Mouse (Mus musculus): Measurements from ENCODE around the gene Cav2.

Cav2 gene

DNA sequence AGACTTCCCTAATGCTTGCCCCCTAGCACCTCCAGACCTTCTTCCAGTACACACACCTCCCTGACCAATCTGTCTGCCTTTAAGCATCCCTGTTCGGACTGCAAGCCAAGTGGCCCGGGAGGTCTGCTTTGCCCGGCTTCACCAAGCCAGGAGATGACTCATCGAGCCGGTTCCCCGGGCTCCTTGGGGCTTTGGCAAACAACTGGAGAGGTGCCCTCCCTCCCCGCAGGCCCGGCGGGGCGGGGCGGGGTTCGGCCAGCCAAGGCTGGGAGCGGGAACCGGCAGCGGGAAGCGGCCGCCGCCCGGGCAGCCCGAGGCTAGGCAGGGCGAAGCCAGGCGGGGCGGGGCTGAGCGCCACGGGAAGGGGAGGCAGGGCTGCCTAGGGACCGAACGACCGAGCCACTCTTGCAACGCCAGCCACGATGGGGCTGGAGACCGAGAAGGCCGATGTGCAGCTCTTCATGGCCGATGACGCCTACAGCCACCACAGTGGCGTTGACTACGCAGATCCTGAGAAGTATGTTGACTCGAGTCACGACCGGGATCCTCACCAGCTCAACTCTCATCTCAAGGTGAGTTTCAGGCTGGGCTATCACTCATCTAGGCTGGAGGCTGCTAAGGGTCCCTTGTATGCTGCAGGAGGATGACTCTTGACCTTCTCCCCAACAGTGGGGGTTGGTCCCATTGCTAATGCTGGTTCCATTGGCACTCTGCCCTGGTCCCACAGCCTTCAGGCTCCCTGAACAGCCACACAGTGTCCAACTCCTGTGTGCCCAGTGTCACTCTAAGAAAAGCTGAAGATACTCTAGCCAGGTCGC, at the start of gene Cav2:
Cav2 (plus strand) TSS at position 247 of the 818 bp plus-strand sequence.
- peak; percentile 94 for DNase-seq (ENCODE audit: low spot score)

DNA sequence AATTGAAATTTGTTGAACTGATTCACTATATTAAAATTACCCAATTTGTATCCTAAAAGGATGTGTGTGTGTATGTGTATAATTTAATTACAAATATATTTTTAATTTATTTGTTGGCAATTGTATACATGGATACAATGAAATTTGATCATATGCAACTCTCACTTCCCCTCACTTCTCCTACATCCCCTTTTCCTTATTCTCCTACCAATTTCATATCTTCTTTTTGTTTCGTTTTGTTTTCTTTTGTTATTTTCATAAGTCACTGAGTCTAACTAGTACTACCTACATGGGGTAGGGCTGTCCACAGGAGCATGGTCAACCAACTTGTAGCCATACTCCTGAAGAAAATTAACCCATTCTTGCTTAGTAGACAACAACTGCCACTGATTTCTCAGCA, 41.3 kb upstream of the Cav2 start:
- DNase-seq (ENCODE audit: low spot score): no peak

DNA sequence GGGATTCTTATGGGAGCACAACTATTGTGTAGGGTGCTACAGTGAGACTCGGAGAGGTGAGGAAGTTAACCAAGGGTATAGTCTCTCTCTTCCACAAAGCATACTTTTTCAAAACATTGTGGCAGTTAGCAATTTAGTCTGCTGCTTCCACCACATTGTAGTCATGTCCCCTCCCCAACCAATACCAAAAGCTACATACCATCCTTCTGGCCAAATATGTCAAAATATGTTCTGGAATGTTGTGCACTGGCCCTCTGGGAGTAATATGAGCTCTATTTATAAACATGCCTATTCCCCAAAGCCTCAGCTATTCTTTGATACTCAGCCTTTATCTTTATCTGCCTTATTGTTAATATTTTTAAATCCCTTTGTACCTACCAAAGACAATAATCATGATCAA, 40.0 kb upstream of the Cav2 start:
- DNase-seq (ENCODE audit: low spot score): no peak

DNA sequence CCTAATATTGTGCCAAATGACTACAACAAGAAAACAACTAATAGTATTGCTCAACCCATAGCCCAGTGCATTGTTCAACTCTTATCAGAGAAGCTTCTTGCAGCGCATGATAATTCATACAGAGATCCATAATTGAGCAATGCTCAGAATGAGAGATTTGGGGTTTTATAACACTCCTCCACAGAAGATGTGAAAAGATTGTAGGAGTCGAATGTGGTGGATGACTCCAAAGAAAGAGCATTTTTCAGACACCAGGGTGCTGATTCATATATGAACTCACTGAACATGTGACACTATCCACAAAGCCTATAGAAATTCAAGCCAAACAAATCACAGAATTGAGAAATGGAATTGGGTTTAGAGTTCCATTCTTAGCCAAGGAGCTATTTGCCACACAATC, 34.0 kb upstream of the Cav2 start:
- no peak for DNase-seq (ENCODE audit: low spot score)

DNA sequence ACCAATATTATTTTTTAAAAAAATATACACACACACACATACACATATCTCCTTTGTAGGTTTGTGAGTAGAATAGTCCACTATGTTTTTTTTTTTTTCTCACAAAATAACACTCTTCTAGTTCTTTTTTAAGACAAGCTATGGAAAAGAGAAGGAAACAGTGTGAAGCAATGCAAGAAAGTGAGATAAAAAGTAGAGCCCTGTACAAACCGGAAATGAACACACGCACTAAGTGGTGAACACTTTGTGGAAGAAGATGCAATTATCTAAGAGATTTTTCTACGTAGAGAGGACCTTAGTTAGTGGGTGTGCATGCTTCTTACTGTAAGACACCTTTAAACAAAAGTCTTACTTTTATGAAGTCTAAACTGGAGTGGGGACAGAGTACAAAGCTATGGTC, 33.3 kb upstream of the Cav2 start:
- DNase-seq (ENCODE audit: low spot score): no peak

DNA sequence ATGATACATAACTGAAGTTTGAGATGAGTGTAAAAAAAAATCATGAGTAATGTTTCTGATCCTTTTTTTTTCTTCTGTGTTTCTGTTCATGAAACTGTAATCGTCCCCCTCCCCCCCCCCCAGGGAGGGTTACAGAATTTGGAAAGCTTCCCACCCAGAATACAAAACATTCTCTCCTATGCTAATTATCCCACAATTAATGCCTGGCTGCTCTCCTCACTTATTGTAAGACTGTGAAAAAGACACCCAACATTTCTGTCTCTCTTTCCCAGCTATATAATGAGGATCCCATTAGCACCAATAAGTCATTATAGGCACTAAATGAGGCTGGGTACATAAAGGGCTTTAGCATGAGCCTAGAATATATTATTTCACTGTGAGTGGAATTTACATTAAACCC, 32.7 kb upstream of the Cav2 start:
- no peak for DNase-seq (ENCODE audit: low spot score)

DNA sequence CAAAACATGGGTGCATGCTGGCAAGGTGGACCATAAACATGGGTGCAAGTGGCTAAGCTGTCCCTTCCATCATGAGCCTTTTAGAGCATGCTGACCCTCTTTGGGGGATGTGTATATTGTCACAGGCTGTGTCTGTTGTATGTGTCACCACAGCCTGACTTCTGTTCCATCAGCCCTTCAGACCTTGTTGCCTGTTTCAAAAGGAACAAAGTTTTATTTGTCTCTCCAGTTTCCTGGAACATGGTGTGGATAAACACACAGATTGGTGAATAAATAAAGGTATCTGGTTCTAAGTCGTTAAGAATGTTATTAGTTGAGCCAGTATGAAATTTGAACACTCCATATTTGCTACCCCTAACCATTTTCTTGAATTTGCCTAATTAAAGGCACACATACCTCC, 29.0 kb upstream of the Cav2 start:
- DNase-seq (ENCODE audit: low spot score): no peak

DNA sequence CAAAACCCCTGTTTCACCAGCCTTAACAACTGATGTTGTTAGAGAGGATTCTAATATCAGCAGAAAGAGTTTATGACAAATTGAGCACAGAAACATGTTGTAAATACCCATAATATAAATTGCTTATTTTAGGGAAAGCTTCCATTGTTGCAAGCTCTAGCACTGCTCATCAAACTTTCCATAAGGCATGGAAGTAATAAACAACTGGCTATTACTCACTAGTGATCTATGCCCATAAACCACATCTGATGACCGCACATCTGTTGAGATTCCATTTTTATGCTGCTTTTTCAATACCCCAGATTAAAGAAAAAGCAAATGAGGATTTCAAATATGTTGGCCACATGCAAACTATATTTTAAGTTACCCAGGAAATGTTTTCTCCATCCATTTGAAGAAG, 22.8 kb upstream of the Cav2 start:
- no peak for DNase-seq (ENCODE audit: low spot score)

DNA sequence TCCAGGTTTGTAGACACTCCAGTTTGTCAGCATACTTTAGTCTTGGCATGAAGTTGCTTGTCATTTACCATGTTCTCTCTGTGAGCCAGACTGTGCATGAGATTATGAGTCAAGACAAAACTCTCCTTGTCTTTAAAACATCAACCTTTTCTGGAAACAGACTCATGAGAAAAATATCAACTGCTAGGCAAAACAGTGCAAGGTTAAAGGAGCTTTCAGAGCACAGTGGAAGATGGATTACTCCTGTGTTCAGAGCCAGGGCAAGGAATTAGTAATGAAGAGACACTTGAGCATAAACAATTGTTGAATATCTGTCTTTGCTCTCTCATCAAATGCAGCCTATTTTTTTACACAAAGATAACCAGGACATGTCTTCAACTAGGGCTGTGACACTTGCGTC, 22.1 kb upstream of the Cav2 start:
- no peak for DNase-seq (ENCODE audit: low spot score)

DNA sequence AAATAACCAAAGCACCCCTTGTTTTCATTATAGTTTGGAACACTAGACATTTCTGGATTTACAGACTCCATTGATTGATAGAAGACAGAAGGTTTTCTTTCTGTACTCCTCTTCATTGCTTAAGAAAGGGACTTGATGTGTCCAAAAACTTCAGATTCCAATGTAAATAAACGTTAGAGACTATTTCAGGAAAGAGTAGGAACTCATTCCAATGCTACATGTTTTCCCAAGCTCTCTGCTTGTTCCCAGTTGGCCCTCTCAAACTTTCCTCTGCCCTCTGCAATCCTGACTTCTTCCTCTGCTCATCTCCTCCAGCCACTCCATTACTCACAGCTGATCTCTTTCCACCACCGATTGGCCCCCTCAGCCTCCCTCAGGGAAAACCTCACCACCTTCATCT, 18.2 kb upstream of the Cav2 start:
- DNase-seq (ENCODE audit: low spot score): no peak

DNA sequence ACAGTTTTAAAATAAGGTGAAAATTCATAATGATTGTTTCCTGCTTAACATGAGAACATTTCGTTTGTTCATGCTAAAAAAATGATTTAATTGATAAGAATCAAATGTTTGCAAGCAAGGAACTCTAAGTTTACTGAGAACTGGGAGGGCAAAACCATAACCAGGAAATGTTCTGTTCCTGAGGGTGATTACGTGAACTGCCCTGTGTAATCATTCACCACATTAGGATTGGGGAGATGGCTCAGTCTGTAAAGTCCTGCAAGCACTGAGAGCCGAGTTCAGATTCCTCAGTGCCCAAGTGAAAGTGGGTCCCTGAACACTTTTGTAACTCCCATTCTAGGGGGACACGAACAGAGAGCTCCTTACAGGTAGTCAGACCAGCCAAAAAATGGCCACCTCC, 15.9 kb upstream of the Cav2 start:
- DNase-seq (ENCODE audit: low spot score): peak; percentile 6

DNA sequence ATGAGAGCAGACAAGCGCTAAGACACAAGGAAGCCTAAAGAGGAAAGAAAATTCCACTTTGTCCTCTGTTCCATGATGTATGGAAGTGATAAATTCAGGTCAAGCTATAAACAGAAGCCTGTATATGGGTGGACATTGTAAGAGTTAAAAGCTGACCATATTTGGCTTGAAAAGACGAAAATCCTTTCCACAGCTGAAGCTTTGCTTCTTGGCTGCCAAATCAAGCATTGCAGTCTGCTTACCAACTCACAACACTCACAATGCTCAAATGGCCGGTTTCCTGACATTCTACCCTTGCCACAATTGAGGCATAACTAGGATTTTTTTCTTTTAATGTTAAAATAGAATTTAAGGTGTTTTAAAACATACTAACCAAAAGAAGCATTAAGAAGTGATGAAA, 14.5 kb upstream of the Cav2 start:
- DNase-seq (ENCODE audit: low spot score): no peak

DNA sequence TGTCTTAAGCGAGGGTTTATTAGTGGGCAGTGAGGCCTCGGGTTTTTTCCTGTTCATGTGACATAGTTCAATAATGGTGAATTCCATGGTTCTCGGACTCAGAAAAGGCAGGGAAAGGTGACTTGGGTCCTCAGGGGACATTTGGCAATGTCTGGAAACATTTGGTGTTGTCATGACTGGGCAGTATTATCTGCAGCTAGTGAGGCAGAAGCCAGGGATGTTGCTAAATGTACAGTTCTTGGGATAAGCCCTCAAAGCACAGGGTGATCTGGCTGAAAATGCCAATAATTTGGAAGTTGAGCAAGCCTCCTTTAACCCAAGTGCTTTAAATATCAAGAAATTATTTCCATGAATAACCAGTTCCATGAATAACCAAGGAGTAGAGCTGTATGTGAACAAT, 2.6 kb upstream of the Cav2 start:
- DNase-seq (ENCODE audit: low spot score): no peak

DNA sequence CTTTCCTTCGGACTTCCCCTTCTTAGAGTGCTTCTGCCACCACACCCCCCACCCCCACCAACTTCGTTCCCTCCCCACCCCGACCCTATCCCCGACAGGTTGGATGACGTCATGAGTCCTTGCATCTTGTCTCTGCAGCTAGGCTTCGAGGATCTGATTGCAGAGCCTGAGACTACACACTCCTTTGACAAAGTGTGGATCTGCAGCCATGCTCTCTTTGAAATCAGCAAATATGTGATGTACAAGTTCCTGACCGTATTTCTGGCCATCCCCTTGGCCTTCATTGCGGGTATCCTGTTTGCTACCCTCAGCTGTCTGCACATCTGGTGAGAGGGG, 740 bp downstream of the Cav2 start:
- no peak for DNase-seq (ENCODE audit: low spot score)

DNA sequence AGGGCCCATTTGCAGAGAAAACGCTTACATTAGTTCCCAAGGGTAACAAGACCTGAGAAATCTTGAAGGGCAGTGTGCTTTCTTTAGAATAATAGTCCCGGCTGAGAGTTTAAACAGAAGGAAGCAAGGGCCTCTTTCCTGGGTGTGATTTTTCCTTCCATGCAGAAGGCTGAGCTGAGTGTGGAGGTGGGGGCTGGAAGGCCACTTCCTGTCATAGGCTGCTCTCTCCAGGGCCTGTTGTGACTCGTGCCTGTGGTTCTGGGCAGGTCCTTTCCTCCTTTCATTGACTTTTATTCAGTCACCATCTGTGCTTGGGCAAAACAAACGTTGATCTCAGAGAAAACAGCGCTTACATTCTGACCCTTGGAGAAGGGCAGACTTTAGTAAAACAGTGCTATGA, 1.2 kb downstream of the Cav2 start:
- DNase-seq (ENCODE audit: low spot score): peak; percentile 72

DNA sequence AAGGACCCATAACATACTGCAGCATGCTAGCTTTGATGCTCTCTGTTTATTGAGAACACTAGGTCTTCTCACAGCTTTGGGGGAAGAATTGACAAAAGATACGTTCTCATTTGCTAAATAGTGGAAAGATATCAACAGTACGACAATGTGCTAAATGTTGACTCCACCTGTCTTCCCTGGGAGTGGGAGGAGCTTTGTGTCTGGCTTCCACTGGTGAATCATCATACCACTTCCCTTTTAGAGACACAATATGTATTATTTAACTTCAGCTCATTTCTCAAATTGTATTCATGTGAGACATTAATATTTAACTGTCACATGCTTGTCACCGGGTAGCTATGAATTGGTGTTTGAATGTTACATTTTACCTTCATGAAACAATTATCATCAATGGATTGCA, 2.8 kb downstream of the Cav2 start:
- DNase-seq (ENCODE audit: low spot score): no peak

DNA sequence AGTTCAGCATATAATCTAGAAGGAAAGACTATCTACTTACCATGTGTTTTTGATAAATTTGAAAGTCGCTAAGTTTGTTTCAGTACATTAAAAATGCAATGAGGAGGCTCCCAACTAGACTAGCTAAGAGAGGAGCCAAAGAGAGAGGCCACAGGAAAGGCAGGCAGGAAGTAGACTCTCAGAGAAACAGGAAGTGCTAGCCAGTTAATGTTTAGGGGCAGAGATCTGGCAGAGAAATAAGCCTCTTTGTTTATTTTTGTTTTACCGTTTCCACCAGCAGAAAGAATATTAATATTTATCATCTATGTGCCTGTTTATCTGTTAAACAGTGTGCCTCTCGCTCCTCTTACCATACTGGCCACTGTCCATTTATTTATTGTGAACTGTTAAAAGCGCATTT, 5.4 kb downstream of the Cav2 start:
- no peak for DNase-seq (ENCODE audit: low spot score)

DNA sequence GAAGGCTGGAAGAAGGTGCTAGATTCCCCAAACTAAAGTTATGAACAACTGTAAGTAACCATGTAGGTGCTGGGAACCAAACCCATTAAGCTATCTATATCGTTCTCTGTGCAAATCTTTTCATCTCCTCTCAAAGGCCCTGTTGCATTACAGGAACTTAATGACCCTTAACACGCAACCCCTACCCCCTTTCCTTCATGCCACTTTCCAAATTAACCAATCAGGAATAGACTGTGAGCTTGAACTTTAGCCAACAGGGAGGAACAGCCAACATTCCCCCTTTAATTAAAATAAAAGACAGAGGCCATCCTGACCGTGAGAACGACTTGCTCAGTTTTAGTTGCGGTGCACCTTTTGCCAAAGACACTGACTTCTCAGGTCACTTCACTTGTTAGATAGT, 14.1 kb downstream of the Cav2 start:
- no peak for DNase-seq (ENCODE audit: low spot score)

DNA sequence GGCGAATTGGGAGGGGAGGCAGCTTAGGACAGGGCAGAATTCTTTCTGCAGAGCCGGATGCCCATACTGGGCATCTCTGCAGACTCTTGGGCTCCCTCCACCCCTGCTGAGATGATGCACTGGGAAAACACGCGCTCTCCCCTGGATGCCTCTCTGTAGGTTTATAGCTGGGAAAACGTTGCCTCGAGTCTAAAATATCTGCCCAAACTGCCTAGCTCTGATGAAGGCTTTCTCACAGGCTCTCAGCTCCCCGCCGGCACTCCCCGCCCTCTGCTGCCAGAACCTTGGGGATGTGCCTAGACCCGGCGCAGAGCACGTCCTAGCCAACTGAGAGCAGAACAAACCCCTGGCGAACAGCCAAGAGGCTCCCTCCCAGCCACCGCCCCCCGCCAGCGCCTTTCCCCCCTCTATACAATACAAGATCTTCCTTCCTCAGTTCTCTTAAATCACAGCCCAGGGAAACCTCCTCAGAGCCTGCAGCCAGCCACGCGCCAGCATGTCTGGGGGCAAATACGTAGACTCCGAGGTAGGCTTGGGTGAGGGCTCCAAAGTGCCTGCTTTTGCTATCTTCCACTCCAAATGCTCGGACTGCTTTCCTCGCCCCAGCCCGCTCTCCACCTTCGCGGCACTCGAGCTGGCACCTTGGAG, 25.1 kb downstream of the Cav2 start, which contains the start of gene Cav1:
Cav1 (plus strand) TSS at position 382 of the 648 bp plus-strand sequence.
- peak; percentile 84 for DNase-seq (ENCODE audit: low spot score)

DNA sequence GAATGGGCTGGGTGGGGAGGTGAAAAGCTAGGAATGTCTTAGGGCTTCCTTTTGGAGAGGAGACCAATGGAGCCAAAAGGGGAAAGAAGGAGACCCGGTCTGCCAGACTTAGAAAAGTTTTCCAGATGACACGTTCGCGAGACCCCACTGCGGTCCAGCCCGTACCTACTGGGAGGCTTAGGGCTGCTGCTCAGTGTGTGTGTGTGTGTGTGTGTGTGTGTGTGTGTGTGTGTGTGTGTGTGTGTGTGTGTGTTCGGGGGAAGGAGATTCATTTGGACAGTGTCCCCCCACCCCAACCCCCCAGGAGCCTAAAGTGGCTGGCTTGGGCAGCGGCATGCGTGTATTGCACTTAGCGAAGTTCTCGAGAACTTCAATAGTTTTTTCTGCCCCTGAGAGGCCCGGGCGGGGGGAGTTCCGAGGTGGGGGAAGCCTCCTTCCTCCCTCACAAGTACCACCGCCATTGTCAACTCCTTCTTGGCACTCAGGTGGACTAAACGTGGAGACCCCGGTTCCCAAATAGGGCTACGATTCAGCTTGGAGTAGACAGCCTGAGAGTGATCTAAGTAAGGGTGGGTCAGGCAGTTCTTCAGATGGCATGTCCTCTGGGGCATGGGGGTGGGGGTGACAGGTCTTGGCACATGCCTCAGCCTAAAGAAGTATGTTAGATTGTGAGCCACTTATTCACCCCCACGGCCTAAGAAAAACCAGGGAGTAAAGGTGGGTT, 25.8 kb downstream of the Cav2 start:
- DNase-seq (ENCODE audit: low spot score): peak; percentile 36

DNA sequence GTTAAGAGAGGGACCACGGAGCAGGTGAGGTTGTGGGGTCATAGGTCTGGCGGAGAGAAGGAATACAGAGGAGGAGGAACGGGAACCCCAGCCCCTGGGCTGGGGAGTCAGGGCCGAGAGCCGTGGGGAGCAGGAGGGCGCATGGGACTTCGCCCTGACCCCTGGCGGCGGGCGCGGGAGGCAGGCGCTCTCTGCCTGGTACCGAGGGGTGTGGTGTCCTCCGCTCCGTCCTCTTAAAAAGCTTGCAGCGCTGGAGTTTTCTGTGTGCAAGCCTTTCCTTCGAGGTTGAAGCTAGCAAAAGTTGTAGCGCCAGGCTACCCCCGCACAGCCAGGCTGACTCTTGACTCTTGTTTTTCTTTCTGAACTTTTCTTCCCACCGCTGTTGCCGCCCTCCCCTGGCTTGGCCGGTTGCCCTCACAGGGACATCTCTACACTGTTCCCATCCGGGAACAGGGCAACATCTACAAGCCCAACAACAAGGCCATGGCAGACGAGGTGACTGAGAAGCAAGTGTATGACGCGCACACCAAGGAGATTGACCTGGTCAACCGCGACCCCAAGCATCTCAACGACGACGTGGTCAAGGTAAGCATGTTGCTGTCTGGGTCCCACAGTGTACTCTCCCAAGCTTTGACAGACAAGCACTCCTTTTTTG, 26.6 kb downstream of the Cav2 start:
- peak; percentile 86 for DNase-seq (ENCODE audit: low spot score)

DNA sequence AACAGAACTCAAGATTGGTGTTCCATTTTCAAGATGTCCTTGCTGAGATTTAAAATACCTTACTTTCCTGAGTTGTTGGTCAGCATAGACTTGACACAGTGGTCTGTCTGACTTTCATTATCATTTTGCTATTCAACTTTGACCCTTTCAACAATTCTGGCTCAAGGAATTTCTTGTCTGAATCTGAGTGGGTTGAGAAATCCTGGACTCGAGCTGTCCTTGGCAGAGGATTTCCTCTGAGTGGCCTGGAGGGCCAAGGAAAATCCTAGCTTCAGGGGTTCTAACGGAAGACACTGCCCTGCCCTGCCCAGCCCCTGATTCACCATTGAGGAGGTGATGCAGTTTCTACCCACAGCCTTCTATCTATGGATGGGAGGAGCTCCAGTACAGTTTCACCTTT, 27.7 kb downstream of the Cav2 start:
- DNase-seq (ENCODE audit: low spot score): no peak

DNA sequence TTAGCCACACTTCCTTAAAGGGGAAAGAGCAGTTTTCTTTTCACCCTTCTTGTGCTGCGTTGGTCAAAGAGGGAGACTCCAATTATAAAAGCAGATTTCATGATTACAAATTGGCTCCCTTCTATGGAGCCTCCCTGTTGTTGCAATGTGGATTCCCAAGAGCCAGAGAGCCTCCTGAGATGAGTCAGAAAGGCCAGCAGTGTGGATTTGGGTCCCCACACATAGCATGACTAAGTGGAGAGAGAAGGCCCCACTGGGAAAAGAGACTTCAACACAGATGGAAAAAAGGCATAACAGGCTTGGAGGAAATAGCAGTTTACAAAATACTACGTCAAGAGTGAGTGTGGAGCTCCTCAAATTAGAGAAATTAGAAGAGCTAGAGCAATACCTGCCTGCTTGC, 28.3 kb downstream of the Cav2 start:
- DNase-seq (ENCODE audit: low spot score): no peak
